Mouse (Mus musculus) brain, embryonic 14.5 days (tissue): Measurements from ENCODE around the gene Enpp3.

Experiments used
- CTCF ChIP-seq: fragments of 200-500 bp; IDR thresholded peaks from 2 replicates; pipeline ENCODE4 v1.5.1; 2012; ENCODE audit warnings: inconsistent platforms, mild to moderate bottlenecking, moderate library complexity, borderline replicate concordance; ENCODE audit not compliant: insufficient read depth, insufficient read length; ENCODE audit errors: extremely low read depth
- POLR2A ChIP-seq: fragments of 200-500 bp; IDR thresholded peaks from 2 replicates; pipeline ENCODE4 v1.6.1; 2012; ENCODE audit warnings: mild to moderate bottlenecking, inconsistent platforms, borderline replicate concordance; ENCODE audit not compliant: poor library complexity, insufficient read depth, insufficient read length, severe bottlenecking; ENCODE audit errors: extremely low read depth

DNA sequence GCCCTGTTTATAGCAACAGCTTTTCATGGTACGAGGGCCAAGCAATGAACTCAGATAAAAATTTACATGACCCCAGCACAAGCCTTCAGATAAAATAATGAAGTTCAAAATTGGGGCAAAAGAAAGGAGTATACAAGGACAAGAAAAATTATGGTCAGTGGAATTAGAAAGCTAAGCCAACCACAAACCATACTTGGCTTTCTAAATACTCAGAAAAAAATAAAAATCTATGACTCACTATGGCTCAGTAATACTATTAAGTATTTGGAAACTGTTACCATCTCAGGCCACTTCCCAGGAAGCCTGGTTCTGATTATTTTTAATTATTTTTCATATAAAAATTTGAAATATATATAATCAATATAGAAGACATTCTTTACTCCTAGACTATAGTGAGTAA is 19.8 kb downstream of the Enpp3 start:
- TF ChIP-seq CTCF (no peak), POLR2A (no peak)
